Mouse (Mus musculus) cerebellum, adult 2 months (tissue): ENCODE results near the gene Fcna. TPM values are rescaled to one million over a fixed set of nuclear protein-coding genes. Genes with fewer than 3 reads are reported as not detected.

Experiments used
- DNase-seq, 2 experiments: peaks; one replicate each; pipeline ENCODE4 v3.0.0; 2021
- H3K27ac ChIP-seq: fragments of 200-500 bp; 2 replicates; pipeline ENCODE4 v1.5.1; 2012; ENCODE audit warnings: low read length, control low read depth, inconsistent platforms; ENCODE audit not compliant: insufficient read depth
- H3K27me3 ChIP-seq: fragments of 200-500 bp; 2 replicates; pipeline ENCODE4 v1.6.1; 2012; ENCODE audit warnings: inconsistent platforms, mild to moderate bottlenecking, low read length, moderate library complexity; ENCODE audit not compliant: control insufficient read depth, insufficient read depth
- H3K4me1 ChIP-seq: fragments of 200-500 bp; 2 replicates; pipeline ENCODE4 v1.6.1; 2011; ENCODE audit warnings: low read length; ENCODE audit not compliant: control insufficient read depth, insufficient read depth
- H3K4me3 ChIP-seq: fragments of 200-500 bp; replicated peaks from 2 replicates; pipeline ENCODE3; 2011; ENCODE audit warnings: mild to moderate bottlenecking, low read depth, low read length, control low read depth; ENCODE audit not compliant: insufficient read depth
- CTCF ChIP-seq: fragments of 200-500 bp; IDR thresholded peaks from 2 replicates; pipeline ENCODE4 v1.5.1; 2011; ENCODE audit warnings: low read depth, mild to moderate bottlenecking, control low read depth, low read length, moderate library complexity, borderline replicate concordance; ENCODE audit not compliant: insufficient read depth
- POLR2A ChIP-seq: fragments of 200-500 bp; IDR thresholded peaks from 2 replicates; pipeline ENCODE4 v1.6.1; 2011; ENCODE audit warnings: low read length, control low read depth, borderline replicate concordance; ENCODE audit not compliant: insufficient read depth
- WGBS: fragments of 180-500 bp; shearing (Covaris S2); methylation state at CpG from one replicate; pipeline ENCODE4 v1.1.7; 2018; 5-methylcytosine and 5-hydroxymethylcytosine counted together
- polyA plus RNA-seq: library from polyadenylated mRNA; depleted of rRNA; stranded (reverse); fragments of >200 nt; gene quantifications from 2 replicates; pipeline ENCODE4 v1.2.3, GENCODE M21; 2012; rRNA removed

Gene Fcna
- polyA plus RNA-seq, 1 experiment, result 0.31 TPM

GRCm38 (mm10) chr2:25575432-25576027 lies 52.3 kb downstream of the Fcna start:
- Histone ChIP-seq H3K27me3 (no peaks in the 10 kb centered on the region), H3K27ac (peak overlapping the region; percentile 54), H3K4me1 (peaks cover 49% of the 10 kb centered on the region), H3K4me3 (peak overlapping the region; percentile 90)
- TF ChIP-seq CTCF (no peak), POLR2A (no peak)
- peak; percentile 69 to 77 for DNase-seq
- 3% methylated on average over 21 of the region's 21 CpGs for WGBS

Other genes with a start within 250 kb of the Fcna start
- gene Entpd2, start 232.2 kb downstream of the Fcna start, polyA plus RNA-seq, result 12.3 and 12.5 TPM in 2 replicates
- gene Npdc1, start 228.7 kb downstream of the Fcna start, polyA plus RNA-seq, result 502 and 505 TPM in 2 replicates
- 0.51 and 0.71 TPM in 2 replicates for gene Fut7, start 204.8 kb downstream of the Fcna start, polyA plus RNA-seq
- 285 and 294 TPM in 2 replicates for gene Abca2, start 199.3 kb downstream of the Fcna start, polyA plus RNA-seq
- 0.84 and 2.8 TPM in 2 replicates for gene Clic3, start 171.2 kb downstream of the Fcna start, polyA plus RNA-seq
- gene Paxx, start 166.9 kb downstream of the Fcna start, polyA plus RNA-seq, result 196 and 230 TPM in 2 replicates
- gene Ptgds, start 158.0 kb downstream of the Fcna start, polyA plus RNA-seq, result 2,130 and 2,485 TPM in 2 replicates
- not detected in 2 replicates for gene Lcn12, start 134.1 kb downstream of the Fcna start, polyA plus RNA-seq
- gene Fbxw5, start 127.3 kb downstream of the Fcna start, polyA plus RNA-seq, result 54.7 and 59.4 TPM in 2 replicates
- 3.6 and 4.2 TPM in 2 replicates for gene C8g, start 126.3 kb downstream of the Fcna start, polyA plus RNA-seq
- gene Traf2, start 81.1 kb downstream of the Fcna start, polyA plus RNA-seq, result 12.3 and 12.5 TPM in 2 replicates
- 345 and 350 TPM in 2 replicates for gene Edf1, start 70.2 kb downstream of the Fcna start, polyA plus RNA-seq
- gene Mamdc4, start 53.2 kb downstream of the Fcna start, polyA plus RNA-seq, result 3.0 and 4.4 TPM in 2 replicates
- gene Phpt1, start 52.8 kb downstream of the Fcna start, polyA plus RNA-seq, result 176 and 186 TPM in 2 replicates
- 257 and 312 TPM in 2 replicates for gene Ajm1, start 46.3 kb downstream of the Fcna start, polyA plus RNA-seq
- gene Rabl6, start 19.5 kb downstream of the Fcna start, polyA plus RNA-seq, result 161 and 172 TPM in 2 replicates
- gene Ccdc183, start 10.4 kb downstream of the Fcna start, polyA plus RNA-seq, result 0.05 TPM in 1 of 2 replicates, not detected in the other
- gene Tmem141, start 6.0 kb downstream of the Fcna start, polyA plus RNA-seq, result 79.7 and 85.7 TPM in 2 replicates
- not detected in 2 replicates for gene Lcn8, start 25.1 kb upstream of the Fcna start, polyA plus RNA-seq
- gene Lcn5, start 29.9 kb upstream of the Fcna start, polyA plus RNA-seq, result not detected in 2 replicates
- gene Lcn6, start 48.8 kb upstream of the Fcna start, polyA plus RNA-seq, result not detected in 2 replicates
- not detected in 2 replicates for gene Lcn10, start 54.7 kb upstream of the Fcna start, polyA plus RNA-seq
- not detected in 2 replicates for gene Obp2a, start 72.0 kb upstream of the Fcna start, polyA plus RNA-seq
- 99.5 and 101 TPM in 2 replicates for gene Bmyc, start 78.7 kb upstream of the Fcna start, polyA plus RNA-seq
- gene Obp2b, start 109.0 kb upstream of the Fcna start, polyA plus RNA-seq, result not detected in 2 replicates
- not detected in 2 replicates for gene Lcn3, start 137.5 kb upstream of the Fcna start, polyA plus RNA-seq
- not detected in 2 replicates for gene Lcn11, start 149.0 kb upstream of the Fcna start, polyA plus RNA-seq
- not detected in 2 replicates for gene Gm13539, start 154.2 kb upstream of the Fcna start, polyA plus RNA-seq
- gene Glt6d1, start 187.8 kb upstream of the Fcna start, polyA plus RNA-seq, result not detected in 2 replicates
- gene Lcn9, start 195.1 kb upstream of the Fcna start, polyA plus RNA-seq, result 0.13 TPM in 1 of 2 replicates, not detected in the other
- gene Sohlh1, start 219.2 kb upstream of the Fcna start, polyA plus RNA-seq, result 0.08 TPM in 1 of 2 replicates, not detected in the other
- gene Kcnt1, start 235.7 kb upstream of the Fcna start, polyA plus RNA-seq, result 409 and 456 TPM in 2 replicates